Mouse (Mus musculus): ENCODE measurements around the gene 1700016C15Rik. TPM values are rescaled to one million over a fixed set of nuclear protein-coding genes. Genes with fewer than 3 reads are reported as not detected.

Gene 1700016C15Rik
- total RNA-seq, 2 experiments from 2014 or later = not detected

DNA sequence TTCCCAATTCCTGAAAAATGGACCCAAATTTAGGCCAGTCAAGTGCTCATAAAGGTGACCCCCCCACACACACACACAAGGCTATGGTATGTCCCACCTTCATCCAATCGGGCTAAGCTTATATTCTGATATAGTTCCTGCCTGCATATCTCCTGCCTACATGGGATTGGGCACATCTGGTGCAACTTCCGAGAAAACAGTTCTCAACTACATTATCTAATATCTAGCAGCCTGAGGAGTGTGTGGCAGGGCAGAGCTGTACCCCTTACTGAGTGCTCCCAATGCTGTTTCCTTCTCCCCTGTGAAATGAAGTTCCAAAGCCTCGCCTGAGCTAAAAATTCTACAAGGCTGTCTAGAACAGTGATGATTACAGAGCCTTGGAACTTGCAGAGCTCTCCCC lies 13.2 kb upstream of the 1700016C15Rik start:
- no peak for DNase-seq (ENCODE audit: extremely low spot score in 1 of 2, low spot score in 1 of 2)

DNA sequence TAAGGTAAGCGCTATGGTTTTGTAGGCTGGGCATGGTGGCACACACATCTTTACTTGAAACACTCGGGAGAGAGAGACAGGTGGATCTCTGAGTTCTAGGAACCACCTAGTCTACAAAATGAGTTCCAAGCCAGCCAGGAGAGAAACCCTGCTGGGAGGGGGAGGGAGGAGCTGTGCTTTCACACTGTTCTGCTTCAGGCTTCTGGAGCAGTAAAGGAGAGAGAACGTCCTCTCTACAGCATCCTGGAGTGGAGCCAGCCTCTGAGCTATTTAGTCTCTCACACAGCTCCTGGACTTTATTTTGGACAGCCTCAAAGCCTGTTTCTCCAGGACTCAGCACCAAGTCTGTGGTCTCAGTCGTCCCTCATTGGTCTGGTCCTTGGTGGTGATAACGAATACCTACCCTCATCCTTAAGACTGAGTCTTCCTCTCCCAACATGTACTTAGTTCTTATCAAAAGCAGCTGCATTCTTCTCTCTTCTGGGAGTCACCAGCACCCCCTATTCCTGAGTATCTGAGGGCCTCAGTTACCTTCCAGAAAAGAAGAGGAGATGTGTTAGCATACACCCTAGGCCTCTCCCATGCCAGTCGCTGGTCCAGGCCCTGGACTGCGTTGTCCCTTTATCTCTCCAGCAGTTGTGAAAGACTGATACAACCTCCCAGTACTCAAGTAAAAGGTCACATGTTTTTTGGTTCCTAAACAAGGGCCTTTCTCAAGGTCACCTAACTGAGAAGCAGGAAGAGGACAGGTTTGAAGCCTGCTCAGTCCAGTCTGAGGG lies 12.4 kb upstream of the 1700016C15Rik start:
- DNase-seq (ENCODE audit: extremely low spot score in 1 of 2, low spot score in 1 of 2) = no peak

DNA sequence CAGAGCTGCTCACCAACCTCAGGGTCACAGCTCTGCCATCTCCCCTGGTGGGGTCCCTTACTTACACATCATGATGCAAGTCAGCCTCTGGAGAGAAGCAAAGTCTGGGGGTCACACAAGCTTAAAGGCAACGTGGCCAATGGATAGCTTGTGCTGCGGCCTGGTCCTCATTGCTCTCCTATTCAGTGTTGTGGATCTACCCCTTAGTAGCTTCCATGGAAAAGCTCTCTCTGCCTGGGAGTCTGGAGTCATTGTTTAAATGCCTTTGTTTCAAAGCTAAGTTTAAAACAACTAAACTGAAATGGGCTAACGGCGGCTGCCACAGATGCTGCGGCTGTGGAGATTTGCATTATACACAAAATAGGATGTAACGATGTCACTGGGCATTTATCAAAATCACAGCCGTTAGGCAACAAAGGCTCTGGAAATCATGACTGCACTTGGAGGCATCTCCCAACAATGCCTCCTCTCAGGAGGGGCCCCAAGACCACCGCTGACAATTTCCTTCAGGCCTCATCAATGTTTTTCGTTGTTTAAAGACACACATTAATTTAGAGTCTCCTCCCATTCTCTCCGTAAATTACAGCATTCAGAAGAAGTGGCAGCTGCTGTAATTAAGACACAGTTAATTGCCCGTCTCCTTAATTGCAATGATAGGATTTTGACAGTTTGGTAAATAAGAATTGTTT lies 11.1 kb upstream of the 1700016C15Rik start:
- no peak for DNase-seq (ENCODE audit: extremely low spot score in 1 of 2, low spot score in 1 of 2)

DNA sequence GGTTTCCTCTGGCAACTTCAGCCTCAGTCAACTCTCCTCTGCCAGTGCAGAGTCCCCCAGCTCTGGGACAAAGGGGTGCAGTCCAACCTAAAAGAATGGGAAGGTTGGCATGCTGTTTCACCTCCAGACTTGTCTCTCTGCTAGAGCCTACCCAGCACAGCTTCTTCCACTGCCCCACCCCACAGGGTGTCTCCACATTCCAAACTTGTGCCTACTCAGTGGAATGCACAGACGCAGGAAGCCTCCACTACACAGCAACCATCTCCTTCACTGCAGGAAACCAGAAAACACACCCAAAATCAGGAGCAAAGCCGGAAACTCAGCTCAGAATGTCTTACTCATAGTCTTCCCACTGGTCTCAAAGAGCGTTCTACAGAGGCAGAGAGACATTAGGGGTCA lies 10.6 kb upstream of the 1700016C15Rik start:
- DNase-seq (ENCODE audit: extremely low spot score in 1 of 2, low spot score in 1 of 2) = no peak

GRCm38 (mm10) chr1:177723786-177724185 lies 5.8 kb upstream of the 1700016C15Rik start:
- DNase-seq (ENCODE audit: extremely low spot score in 1 of 2, low spot score in 1 of 2) = no peak

GRCm38 (mm10) chr1:177726870-177727269 lies 2.7 kb upstream of the 1700016C15Rik start:
- no peak for DNase-seq (ENCODE audit: extremely low spot score in 1 of 2, low spot score in 1 of 2)

- DNase-seq (ENCODE audit: extremely low spot score in 1 of 2, low spot score in 1 of 2) = no peak
Measured at GRCm38 (mm10) chr1:177727883-177728525, 1.6 kb upstream of the 1700016C15Rik start.

DNA sequence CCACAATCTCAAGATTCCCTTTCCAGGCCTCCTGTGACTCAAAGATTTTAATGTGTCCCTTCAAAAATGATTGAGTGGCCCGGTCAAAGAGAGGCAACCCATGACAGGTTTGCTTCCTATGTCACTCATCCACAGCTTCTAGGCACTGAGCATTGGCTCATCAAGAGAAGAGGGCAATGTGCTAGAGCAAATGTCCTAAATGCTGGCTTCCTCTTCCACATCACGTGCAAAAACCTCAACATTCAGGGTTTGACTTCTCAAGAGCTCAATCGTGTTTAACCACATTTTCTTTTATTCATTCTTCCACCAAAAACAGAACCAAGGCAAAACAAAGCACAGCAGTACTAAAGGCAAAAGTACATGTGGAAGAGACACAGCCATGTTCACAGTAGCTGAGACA lies 2.4 kb downstream of the 1700016C15Rik start:
- no peak for DNase-seq (ENCODE audit: extremely low spot score in 1 of 2, low spot score in 1 of 2)

DNA sequence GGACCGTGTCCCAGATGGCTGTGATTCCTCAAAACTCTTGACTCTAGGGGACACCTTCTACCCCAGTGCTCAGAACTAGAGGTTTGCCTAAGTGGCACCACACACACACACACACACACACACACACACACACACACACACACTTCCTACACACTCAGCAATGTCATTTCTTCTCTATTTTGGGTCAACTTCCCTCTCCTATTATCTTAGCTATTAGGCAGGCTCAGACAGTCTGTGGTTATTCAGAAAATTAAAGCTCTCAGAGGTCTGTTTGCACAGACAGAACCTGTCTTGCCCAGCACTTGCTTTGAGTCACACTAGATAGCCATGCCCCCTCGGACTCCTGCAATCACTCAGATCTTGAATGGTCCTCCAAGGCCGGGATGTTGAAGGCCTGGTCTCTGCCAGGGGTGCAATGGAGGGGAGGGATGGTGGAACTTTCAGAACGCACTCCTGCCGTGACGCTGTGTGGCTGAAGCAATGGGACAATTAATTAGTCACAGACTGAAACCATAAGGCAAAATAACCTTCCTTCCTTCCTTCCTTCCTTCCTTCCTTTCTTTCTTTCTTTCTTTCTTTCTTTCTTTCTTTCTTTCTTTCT lies 8.0 kb downstream of the 1700016C15Rik start:
- DNase-seq (ENCODE audit: extremely low spot score in 1 of 2, low spot score in 1 of 2) = no peak

- DNase-seq (ENCODE audit: extremely low spot score in 1 of 2, low spot score in 1 of 2) = no peak
Measured at GRCm38 (mm10) chr1:177740707-177741106, 11.1 kb downstream of the 1700016C15Rik start.

DNA sequence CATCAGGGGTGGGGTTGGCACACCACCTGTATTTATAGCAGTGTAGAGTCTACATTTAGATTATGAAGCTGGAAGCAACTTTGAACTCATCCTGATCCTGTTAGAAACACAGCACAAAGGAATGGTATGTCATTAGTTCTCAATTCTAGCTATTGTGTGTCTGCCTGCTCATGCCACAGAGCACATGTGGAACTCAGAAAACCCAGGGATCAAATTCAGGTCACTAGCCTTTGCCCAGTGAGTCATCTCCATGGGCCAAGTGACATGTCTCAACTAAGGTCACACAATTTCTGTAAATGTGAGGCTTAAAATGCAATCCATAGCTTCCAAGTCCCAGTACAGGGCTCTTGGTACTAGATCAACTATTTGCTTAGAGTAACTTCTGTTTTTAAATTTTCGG lies 12.5 kb downstream of the 1700016C15Rik start:
- no peak for DNase-seq (ENCODE audit: extremely low spot score in 1 of 2, low spot score in 1 of 2)

DNA sequence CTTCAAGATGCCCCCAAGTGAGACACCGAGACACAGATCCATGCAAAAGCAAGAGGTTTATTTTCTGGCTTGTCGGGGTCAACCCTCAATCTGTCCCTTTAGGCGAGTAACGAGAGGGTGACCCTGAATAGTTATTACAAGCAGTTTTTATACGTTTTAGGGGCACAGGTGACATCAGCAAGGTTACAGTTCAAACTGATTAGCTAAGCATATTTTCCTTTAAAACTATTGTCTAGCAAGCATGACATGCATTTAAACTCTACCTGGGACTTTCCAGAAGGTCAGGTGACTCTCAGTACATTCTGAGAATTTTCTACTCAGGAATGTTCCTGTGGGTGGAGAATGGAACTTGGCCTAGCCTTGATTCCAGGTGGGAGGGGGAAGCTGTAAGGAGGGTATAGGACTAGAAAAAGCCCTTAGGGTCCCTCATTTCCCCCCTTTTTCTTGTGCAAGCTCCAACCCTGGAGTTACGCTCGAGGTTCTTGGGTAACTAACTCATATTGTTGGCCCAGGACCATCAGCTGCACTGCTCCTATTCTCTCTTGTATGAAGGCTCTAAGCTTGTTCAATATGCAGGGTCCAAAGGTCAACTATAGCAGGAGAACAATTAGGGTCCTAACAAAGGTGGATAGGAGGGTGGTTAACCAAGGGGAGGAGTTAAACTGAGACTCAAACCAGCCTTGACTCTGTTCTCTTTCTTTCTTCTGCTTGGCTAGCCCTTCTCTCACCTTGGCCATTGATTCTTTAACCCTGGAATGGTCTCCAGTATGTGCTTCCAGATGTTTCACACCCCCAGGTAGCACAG lies 15.1 kb downstream of the 1700016C15Rik start:
- DNase-seq (ENCODE audit: extremely low spot score in 1 of 2, low spot score in 1 of 2) = no peak

DNA sequence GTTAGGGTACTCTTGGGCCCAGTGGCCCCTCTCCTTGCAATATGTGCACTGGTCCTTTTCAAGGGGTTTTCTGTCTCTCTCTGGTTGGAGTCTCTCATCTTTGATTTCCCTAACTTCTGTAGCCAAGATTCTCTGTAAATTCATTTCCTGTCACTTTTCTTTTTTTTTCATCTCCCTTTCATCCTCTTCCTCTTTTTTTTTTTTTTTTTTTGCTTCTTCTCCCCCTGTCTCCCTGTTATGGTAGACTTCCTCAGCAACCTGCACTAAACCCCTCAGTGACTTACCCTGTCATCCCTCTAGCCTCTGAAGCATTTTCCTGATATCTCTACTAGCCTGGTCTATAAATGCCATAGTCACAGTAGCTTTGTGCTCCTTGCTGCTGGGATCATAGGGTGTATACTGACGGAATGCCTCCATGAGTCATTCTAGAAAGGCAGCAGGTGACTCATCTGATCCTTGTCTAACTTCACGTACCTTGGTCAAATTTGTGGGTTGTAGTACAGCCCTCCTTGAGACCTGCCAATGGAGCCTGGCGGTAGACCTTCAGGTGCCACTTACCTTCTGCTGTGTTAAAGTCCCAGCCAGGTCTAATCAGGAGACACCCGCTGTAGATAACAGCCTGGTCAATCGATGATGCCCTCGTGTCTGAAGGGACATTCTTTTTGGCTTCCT lies 18.4 kb downstream of the 1700016C15Rik start:
- no peak for DNase-seq (ENCODE audit: extremely low spot score in 1 of 2, low spot score in 1 of 2)

DNA sequence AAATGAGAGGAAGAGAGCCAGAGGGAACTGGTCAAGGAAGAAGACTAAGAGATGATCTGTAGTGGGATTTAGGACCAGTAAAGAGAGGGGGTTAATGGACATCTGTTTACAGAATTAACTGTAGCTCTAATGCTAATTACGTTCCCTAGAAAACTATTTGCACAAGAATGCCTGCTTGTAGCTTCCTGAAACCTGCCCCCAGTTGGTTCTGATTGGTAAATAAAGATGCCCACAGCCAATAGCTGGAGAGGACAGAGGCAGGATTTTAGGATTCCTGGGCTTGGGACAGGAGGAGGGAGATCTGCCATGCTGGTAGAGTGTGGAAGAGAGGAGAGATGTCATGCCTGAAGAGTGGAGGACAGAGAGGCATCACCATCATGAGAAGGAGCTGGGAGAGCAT lies 23.9 kb downstream of the 1700016C15Rik start:
- no peak for DNase-seq (ENCODE audit: extremely low spot score in 1 of 2, low spot score in 1 of 2)

DNA sequence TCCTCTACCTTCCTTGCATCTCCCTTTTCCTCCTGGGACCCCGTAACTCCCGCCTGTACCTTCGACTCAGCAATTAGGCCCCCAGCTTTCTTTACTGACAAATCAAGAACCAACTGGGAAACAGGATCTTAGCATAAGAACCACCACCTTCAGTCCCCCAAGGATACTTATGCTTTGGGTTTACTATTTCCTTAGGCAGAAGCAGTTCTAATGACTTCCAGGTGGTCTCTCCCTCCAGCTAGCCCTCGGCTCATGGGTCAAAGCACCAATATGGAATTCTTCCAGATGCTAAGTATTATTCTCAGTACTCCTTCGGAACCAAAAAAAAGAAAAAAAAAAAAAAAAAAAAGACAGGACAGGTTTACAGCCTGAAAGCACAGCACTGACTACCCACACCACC lies 27.6 kb downstream of the 1700016C15Rik start:
- no peak for DNase-seq (ENCODE audit: extremely low spot score in 1 of 2, low spot score in 1 of 2)

- no peak for DNase-seq (ENCODE audit: extremely low spot score in 1 of 2, low spot score in 1 of 2)
Measured at GRCm38 (mm10) chr1:177768931-177769330, 39.3 kb downstream of the 1700016C15Rik start.

DNA sequence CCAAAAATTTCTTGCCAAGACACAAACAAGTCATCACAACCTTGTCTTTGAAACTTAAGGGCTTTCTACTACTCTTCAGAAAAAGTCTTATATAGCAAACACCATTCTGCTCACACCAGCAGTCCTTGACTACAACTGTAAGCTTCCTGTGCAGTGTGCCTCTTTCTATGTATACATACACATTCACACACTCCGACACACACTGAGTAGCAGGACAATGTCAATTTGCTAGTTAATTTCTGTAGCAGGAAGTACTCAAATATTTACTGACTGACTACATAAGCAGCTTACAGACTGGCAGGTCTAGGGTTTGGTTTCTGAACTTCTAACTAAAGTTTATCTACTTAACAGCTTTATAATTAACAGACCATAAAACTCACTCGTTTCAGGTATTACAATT lies 47.8 kb downstream of the 1700016C15Rik start:
- no peak for DNase-seq (ENCODE audit: extremely low spot score in 1 of 2, low spot score in 1 of 2)

DNA sequence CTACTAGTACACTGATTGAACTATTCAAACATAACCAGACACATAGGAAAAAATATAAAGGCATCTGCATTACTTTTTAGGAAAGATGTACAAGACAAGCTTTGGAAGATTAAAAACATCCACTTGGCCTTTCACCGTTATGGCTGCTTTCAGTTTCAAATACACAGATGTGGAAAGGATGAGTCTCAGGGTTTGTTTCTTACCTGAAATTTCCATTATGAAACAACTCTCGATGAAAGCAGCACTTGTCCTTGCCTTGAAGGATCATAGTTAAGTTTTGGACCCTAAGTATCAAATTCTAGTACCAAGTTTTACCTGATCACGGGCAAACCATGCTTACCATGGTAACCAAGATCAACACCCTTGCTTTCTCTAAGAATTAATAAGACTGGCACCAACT lies 63.2 kb downstream of the 1700016C15Rik start:
- no peak for DNase-seq (ENCODE audit: extremely low spot score in 1 of 2, low spot score in 1 of 2)

DNA sequence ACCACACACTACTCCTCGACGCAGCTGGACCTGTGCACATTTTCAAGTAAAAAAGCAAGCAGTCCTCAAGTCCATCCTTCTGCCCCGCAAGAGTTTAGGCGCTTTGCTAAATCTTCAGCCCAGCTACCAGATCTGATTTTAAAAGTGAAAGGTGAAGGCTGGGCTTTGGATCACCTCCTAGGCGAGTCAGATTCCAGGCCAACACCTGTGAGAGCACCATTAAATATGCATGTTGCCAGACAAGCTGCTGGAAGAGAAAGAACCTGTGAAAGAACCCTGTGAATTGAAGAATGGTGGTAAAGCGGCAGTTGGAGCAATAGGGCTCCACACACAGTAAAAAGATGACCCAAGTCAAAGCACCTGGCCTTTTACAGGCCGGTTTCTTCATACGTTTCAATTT lies 65.3 kb downstream of the 1700016C15Rik start:
- no peak for DNase-seq (ENCODE audit: extremely low spot score in 1 of 2, low spot score in 1 of 2)
